Mouse (Mus musculus) gastrocnemius, adult 2 months (tissue): ENCODE measurements around the gene Adra1b. TPM values are rescaled to one million over a fixed set of nuclear protein-coding genes. Genes with fewer than 3 reads are reported as not detected.

ENCODE experiments used
- DNase-seq: peaks from one replicate; pipeline ENCODE4 v3.0.0; 2022
- H3K27ac ChIP-seq: fragments of 200-600 bp; 2 replicates; pipeline ENCODE4 v1.8.1; 2022; ENCODE audit warnings: mild to moderate bottlenecking
- H3K4me3 ChIP-seq: fragments of 200-600 bp; 2 replicates; pipeline ENCODE4 v1.8.1; 2022; ENCODE audit warnings: mild to moderate bottlenecking, moderate library complexity
- CTCF ChIP-seq: fragments of 200-600 bp; IDR thresholded peaks from 2 replicates; pipeline ENCODE4 v1.8.1; 2022; ENCODE audit warnings: antibody characterized with exemption, mild to moderate bottlenecking, moderate library complexity
- intact Hi-C: fragments of 180-260 bp; cut with DNase I; formaldehyde crosslinking; loops from one replicate; pipeline ENCODE4 v1.15.1; 2025
- total RNA-seq, 2 experiments: library from RNA; stranded (reverse); gene quantifications; 2 replicates each; pipeline ENCODE4 v1.2.3; 2021

The Adra1b gene
- total RNA-seq, 2 experiments from 2014 or later: 0.26 to 0.42 TPM

- no peak for DNase-seq
- intact Hi-C loops: no loop called here
- Histone ChIP-seq H3K4me3 (peak overlapping the region; percentile 11; the same call in 1 of the 2 replicates), H3K27ac (no peak overlapping the region)
- TF ChIP-seq CTCF: no peak
These were observed 66.5 kb downstream of the Adra1b start for GRCm38 (mm10) chr11:43834531-43834930.

- no peak overlapping the region for H3K4me3 ChIP-seq
- DNase-seq: no peak
- intact Hi-C loops: no loop called here
These were observed 69.5 kb downstream of the Adra1b start for GRCm38 (mm10) chr11:43831530-43831929.

GRCm38 (mm10) chr11:43826769-43827168 is 74.2 kb downstream of the Adra1b start:
- DNase-seq: no peak
- Histone ChIP-seq H3K27ac (no peak overlapping the region), H3K4me3 (no peak overlapping the region)
- no peak for TF ChIP-seq CTCF
- intact Hi-C loops: no loop called here

More at GRCm38 (mm10) chr11:43831530-43831929, 69.5 kb downstream of the Adra1b start:
- H3K27ac ChIP-seq: no peak overlapping the region
- no peak for TF ChIP-seq CTCF

- intact Hi-C loops: no loop called here
- Histone ChIP-seq H3K4me3 (no peak overlapping the region), H3K27ac (no peak overlapping the region)
- DNase-seq: no peak
- TF ChIP-seq CTCF: no peak
These were observed 77.7 kb downstream of the Adra1b start for GRCm38 (mm10) chr11:43823349-43823748.

GRCm38 (mm10) chr11:43820552-43821460 is 80.2 kb downstream of the Adra1b start:
- H3K4me3 ChIP-seq: no peak overlapping the region
- no peak overlapping the region for H3K27ac ChIP-seq
- no peak for DNase-seq
- intact Hi-C loops: no loop called here
- no peak for TF ChIP-seq CTCF

- Histone ChIP-seq H3K27ac (no peak overlapping the region), H3K4me3 (no peak overlapping the region)
- no peak for DNase-seq
- intact Hi-C loops: no loop called here
- no peak for TF ChIP-seq CTCF
These were observed 83.6 kb downstream of the Adra1b start for GRCm38 (mm10) chr11:43817368-43817923.

GRCm38 (mm10) chr11:43812535-43812934 is 88.5 kb downstream of the Adra1b start:
- H3K4me3 ChIP-seq: no peak overlapping the region
- no peak for DNase-seq
- H3K27ac ChIP-seq: no peak overlapping the region
- TF ChIP-seq CTCF: no peak
- intact Hi-C loops: no loop called here

GRCm38 (mm10) chr11:43807732-43808131 is 93.3 kb downstream of the Adra1b start:
- no peak for TF ChIP-seq CTCF
- intact Hi-C loops: no loop called here
- DNase-seq: no peak
- no peak overlapping the region for H3K27ac ChIP-seq
- H3K4me3 ChIP-seq: no peak overlapping the region

GRCm38 (mm10) chr11:43795992-43796391 is 105.0 kb downstream of the Adra1b start:
- no peak for DNase-seq
- no peak for TF ChIP-seq CTCF
- Histone ChIP-seq H3K27ac (no peak overlapping the region), H3K4me3 (no peak overlapping the region)
- intact Hi-C loops: no loop called here

- Histone ChIP-seq H3K27ac (no peak overlapping the region), H3K4me3 (no peak overlapping the region)
- no peak for TF ChIP-seq CTCF
- intact Hi-C loops: no loop called here
- DNase-seq: no peak
These were observed 110.6 kb downstream of the Adra1b start for GRCm38 (mm10) chr11:43790446-43790845.

- no peak overlapping the region for H3K4me3 ChIP-seq
- H3K27ac ChIP-seq: no peak overlapping the region
- peak; percentile 74 for DNase-seq
- TF ChIP-seq CTCF: peak; percentile 81
- intact Hi-C loops: loop anchor here (1.0 kb wide), 1 partner anchor 548 kb away; no protein-coding TSS in a partner anchor
These were observed 117.2 kb downstream of the Adra1b start for GRCm38 (mm10) chr11:43783772-43784171.

GRCm38 (mm10) chr11:43783106-43783505 is 117.9 kb downstream of the Adra1b start:
- Histone ChIP-seq H3K4me3 (no peak overlapping the region), H3K27ac (no peak overlapping the region)
- intact Hi-C loops: no loop called here
- DNase-seq: no peak
- TF ChIP-seq CTCF: no peak

GRCm38 (mm10) chr11:43779551-43779950 is 121.5 kb downstream of the Adra1b start:
- no peak for DNase-seq
- H3K27ac ChIP-seq: no peak overlapping the region
- no peak for TF ChIP-seq CTCF
- intact Hi-C loops: no loop called here
- no peak overlapping the region for H3K4me3 ChIP-seq
